Mouse (Mus musculus): ENCODE measurements around the gene Dkkl1.

DNA sequence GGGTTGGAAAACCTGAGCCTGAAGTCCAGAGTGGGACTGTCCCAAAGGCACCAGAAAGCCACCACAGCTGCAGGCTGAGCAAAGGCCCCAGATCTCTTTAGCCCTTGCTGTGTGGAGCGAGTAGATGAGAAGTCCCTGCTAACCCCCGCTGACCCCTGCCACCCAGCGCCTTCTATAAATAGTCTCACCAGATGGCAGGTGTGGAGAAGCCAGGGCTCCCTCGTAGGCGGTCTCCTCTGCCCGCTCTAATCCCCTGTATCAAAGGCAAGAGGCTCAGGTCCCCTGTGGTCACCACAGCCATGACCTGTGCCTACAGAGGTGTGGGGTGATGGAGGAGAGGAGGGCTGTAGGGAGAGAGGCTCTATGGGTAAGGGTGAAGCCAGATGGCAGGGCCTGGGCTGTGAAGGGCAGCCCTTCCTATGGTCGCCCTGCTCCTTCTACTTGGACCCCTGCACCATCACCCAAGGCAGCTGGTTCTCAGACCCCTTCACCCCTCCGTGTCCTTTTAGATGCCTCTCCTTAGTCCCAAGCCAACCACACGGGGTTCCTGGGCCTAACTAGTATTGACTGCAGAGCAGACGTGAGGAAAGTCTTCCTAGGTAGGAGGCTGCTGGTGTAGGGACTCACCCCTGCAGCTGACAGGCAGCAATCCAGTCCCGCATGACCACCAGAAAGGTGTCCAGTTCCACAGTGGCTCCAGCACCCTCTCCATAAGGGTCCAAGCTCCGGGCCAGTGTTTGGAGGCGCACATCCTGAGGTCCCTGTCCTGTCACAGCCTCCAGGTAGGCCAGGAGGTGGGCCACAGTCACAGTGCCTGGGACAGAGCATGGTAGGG, 16.4 kb downstream of the Dkkl1 start:
- no peak for TF ChIP-seq CTCF (conservative IDR thresholded peaks at IDR 0.05; ENCODE audit: low read length)
- TF ChIP-seq POU5F1 (IDR thresholded peaks at IDR 0.05; ENCODE audit: borderline replicate concordance, low read length), result no peak
